Mouse (Mus musculus) mesoderm, embryonic 11.5 days (tissue): ENCODE measurements around the gene Galk1.

ENCODE experiments used
- DNase-seq: peaks from one replicate; pipeline ENCODE4 v3.0.0-alpha.2; 2012; ENCODE audit warnings: low read depth, low spot score

Galk1 gene

GRCm38 (mm10) chr11:115982472-115982871 is 30.0 kb downstream of the Galk1 start:
- no peak for DNase-seq

- DNase-seq = no peak
These were observed 37.0 kb downstream of the Galk1 start for GRCm38 (mm10) chr11:115975544-115975943.

DNA sequence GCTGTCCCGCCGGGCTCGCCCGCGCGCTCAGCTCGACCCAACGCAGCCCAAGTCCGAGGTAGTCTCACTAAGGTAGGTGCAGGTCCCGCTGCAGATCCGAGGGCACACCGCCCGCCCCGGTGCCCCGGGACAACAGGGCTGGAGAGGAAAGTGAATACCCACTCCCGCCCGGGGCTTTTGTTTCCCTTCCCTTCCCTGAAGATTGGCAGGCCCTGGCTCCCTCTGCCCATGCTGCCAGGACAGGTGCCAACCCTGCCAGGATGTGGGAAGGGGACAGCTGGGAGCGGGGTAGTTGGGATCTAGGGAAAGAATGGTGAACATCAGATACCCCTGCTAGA is 37.5 kb downstream of the Galk1 start:
- DNase-seq = no peak

DNA sequence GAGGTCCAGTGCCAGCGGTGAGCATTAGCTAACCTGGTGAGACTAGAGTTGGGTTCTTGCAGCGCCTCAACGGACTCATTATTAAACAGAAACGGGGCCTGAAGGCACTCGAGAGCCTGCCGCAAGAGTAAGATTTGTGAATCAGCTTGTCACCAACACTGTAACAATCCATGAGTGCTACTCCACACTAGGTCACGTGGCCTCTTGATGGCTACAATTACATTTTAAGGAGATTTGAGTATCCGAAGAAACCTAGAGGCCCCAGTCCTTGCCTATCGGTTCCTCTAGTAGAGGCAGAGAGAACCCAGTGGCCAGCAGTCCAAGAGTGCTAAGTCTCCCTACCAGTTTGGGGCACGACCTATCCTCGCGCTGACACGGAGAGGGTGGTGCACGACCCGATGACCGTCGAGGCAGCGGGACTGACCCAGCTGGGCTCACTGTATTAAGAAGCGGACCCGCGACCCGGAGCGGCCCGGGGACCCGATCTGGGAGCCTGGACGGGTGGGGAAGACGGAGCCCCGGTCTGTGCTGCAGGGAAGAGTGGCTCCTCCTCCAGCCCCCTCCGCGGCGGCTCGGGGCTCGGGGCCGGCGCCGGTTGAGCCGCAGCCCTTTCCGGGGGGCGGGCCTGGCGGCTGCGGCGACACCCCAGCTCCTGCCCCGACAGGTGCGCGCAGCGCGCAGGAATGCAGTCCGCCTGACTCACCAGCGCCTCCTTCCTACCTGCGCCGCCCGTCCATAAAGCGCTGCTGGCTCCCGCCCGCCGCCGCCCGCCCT is 38.0 kb downstream of the Galk1 start, which contains the start of gene Itgb4:
Itgb4 (plus strand) TSS at position 401 of the 774 bp plus-strand sequence.
- no peak for DNase-seq

DNA sequence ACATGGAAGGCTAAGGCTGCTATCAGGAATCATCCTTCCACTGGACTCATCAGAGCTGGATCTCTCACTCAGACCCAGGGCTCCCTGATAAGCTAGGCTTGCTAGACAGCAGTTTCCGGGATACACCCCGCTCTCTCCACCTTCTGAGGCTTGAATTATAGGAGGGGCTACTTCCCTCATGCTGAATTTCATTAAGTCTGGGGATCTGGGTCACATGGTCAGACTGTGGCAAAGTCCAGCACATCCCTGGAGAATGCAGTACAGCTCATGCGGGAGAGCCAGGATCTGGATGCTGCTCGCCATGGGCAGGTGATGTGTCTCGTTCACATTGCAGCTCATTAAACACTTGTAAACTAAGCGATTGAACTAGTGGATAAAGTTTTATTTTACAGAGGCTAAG is 41.5 kb downstream of the Galk1 start:
- no peak for DNase-seq

- no peak for DNase-seq
These were observed 42.4 kb downstream of the Galk1 start for GRCm38 (mm10) chr11:115970006-115970673.

GRCm38 (mm10) chr11:115968731-115969405 is 43.7 kb downstream of the Galk1 start:
- DNase-seq = no peak

- DNase-seq = no peak
These were observed 47.4 kb downstream of the Galk1 start for GRCm38 (mm10) chr11:115964977-115965604.

DNA sequence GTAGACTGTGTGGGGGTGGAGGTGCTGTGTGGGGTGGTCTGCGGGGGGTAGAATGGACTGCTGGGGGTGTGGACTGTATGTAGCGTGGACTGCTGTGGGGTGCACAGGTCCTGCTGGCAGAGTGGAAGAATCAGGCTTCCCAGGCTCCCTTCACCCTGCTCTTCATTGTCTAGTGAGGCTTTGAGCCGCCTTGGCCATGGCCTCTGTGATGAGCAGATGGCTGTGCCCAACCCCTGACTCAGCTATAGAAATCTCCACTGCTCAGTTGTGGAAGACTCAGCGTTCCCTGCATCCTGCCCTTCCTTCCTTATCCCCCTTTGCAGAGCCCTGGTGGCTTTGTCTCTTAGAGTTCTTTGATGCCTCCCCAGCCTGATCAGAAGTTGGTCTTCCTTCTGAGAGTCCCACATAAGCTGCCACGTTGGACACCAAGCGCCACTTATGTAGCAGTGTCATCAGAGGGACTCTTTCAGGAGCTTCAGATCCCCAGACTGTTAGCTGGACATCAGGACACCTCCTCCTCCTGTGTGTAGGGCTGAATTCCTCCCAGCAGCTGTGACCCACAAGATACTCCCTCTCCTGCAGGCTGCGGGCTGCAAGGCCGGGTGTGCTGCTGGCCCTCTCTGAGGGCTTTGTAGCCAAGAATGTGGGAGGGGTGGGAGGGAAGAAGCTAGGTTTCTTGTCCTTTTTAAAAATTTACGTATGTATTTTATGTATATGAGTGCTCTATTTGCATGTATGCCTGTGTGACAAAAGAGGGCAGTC is 49.7 kb downstream of the Galk1 start:
- DNase-seq = no peak

- DNase-seq = no peak
These were observed 53.5 kb downstream of the Galk1 start for GRCm38 (mm10) chr11:115959018-115959417.
